Mouse (Mus musculus) neural tube, embryonic 11.5 days (tissue): Measurements from ENCODE around the gene Trpc4ap. TPM values are rescaled to one million over a fixed set of nuclear protein-coding genes. Genes with fewer than 3 reads are reported as not detected.

ENCODE experiments used
- ATAC-seq: fragments of 200-750 bp; cut with Nextera tagmentation; 2 replicates; pipeline ENCODE4 v1.8.0; 2017; ENCODE audit warnings: moderate number of reproducible peaks, mild to moderate bottlenecking, moderate TSS enrichment, moderate library complexity; ENCODE audit not compliant: insufficient read depth, low FRiP score, low TSS enrichment
- DNase-seq: peaks from one replicate; pipeline ENCODE4 v3.0.0-alpha.2; 2015; ENCODE audit warnings: low spot score
- H3K27ac ChIP-seq: fragments of 300-500 bp; sonication (generic); 2 replicates; pipeline ENCODE4 v1.5.1; 2014; ENCODE audit warnings: low read depth, mild to moderate bottlenecking, low read length
- H3K27me3 ChIP-seq: fragments of 300-500 bp; sonication (generic); 2 replicates; pipeline ENCODE4 v1.6.1; 2014; ENCODE audit warnings: mild to moderate bottlenecking, low read length, mixed read lengths; ENCODE audit not compliant: control insufficient read depth, insufficient read depth
- H3K36me3 ChIP-seq: fragments of 300-500 bp; sonication (generic); 2 replicates; pipeline ENCODE4 v1.6.1; 2014; ENCODE audit warnings: mild to moderate bottlenecking, low read length, moderate library complexity, mixed read lengths; ENCODE audit not compliant: control insufficient read depth, insufficient read depth
- H3K4me1 ChIP-seq: fragments of 300-500 bp; sonication (generic); 2 replicates; pipeline ENCODE4 v1.6.1; 2014; ENCODE audit warnings: low read length, mixed read lengths; ENCODE audit not compliant: control insufficient read depth, insufficient read depth
- H3K4me2 ChIP-seq: fragments of 300-500 bp; sonication (generic); 2 replicates; pipeline ENCODE4 v1.6.1; 2014; ENCODE audit warnings: low read depth, mild to moderate bottlenecking, moderate library complexity
- H3K4me3 ChIP-seq: fragments of 300-500 bp; sonication (generic); 2 replicates; pipeline ENCODE4 v1.5.1; 2014; ENCODE audit warnings: low read depth, low read length
- H3K9ac ChIP-seq: fragments of 300-500 bp; sonication (generic); 2 replicates; pipeline ENCODE4 v1.6.1; 2014; ENCODE audit warnings: mild to moderate bottlenecking, low read length
- H3K9me3 ChIP-seq: fragments of 300-500 bp; sonication (generic); 2 replicates; pipeline ENCODE4 v1.6.1; 2016; ENCODE audit warnings: low read length; ENCODE audit not compliant: control insufficient read depth
- WGBS: fragments of 180-500 bp; shearing (Covaris S2); extraction: QIAGEN DNeasy Blood & Tissue Kit; methylation state at CpG from one replicate; pipeline ENCODE4 v1.1.7; 2014; 5-methylcytosine and 5-hydroxymethylcytosine counted together
- polyA plus RNA-seq: library from polyadenylated mRNA; unstranded; fragments of >200 nt; fragmentation: Nextera tagmentation; extraction: Ambion mirVana; gene quantifications from 2 replicates; pipeline ENCODE4 v1.2.1, GENCODE M21; 2014

Gene Trpc4ap
- polyA plus RNA-seq, 1 experiment from 2014 or later = 166 TPM

DNA sequence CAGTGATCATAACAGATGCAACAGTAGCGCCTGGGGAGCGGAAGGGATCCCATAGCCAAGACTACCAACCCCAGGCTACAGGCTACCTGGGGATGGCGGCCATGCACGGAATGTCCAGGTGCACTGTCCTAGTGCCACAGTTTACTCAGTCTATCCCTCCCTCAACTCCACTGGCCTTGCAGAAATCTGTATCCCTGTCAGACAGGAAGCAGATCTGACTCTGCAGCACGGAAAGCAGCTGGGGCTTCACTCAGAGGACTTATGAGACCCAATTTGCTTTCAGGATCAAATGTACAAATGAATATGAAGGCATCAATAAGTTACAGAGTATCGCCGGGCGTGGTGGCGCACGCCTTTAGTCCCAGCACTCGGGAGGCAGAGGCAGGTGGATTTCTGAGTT, 4.4 kb downstream of the Trpc4ap start:
- Histone ChIP-seq H3K27ac (no peak overlapping the region), H3K27me3 (no peaks in the 10 kb centered on the region), H3K9ac (no peak overlapping the region), H3K4me3 (no peak overlapping the region), H3K4me2 (no peak overlapping the region), H3K9me3 (no peaks in the 10 kb centered on the region), H3K4me1 (peaks cover 9% of the 10 kb centered on the region), H3K36me3 (no peaks in the 10 kb centered on the region; the same call in 1 of the 2 replicates)
- 96% methylated on average over 11 of the region's 11 CpGs for WGBS
- DNase-seq (no peak), ATAC-seq (no peak)

DNA sequence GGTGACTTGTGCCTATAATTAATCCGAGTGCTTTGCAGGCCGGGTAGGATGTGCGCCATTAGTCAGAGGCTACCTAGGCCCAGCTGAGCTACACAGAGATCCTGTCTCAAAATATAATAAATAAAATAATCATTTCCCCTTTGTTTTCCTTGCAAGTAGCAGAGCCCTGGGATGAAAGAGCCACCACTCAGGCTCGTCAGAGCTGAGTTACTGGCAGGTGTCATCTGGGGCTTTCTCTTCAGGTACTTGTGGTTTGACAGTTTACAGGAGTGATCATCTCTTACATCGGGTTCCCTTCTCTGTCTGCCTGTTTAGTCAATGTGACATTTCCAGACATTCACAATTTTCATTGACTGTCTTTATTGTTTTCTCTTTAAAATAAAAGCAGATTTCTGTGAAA, 5.6 kb downstream of the Trpc4ap start:
- no peak overlapping the region for H3K4me2 ChIP-seq
- DNase-seq (no peak), ATAC-seq (no peak)
- H3K9me3 ChIP-seq = no peaks in the 10 kb centered on the region
- H3K4me1 ChIP-seq = peaks cover 9% of the 10 kb centered on the region
- H3K27ac ChIP-seq = no peak overlapping the region
- WGBS = 86% methylated on average over 5 of the region's 5 CpGs
- H3K4me3 ChIP-seq = no peak overlapping the region
- H3K9ac ChIP-seq = no peak overlapping the region
- H3K27me3 ChIP-seq = no peaks in the 10 kb centered on the region
- no peaks in the 10 kb centered on the region; the same call in 1 of the 2 replicates for H3K36me3 ChIP-seq

DNA sequence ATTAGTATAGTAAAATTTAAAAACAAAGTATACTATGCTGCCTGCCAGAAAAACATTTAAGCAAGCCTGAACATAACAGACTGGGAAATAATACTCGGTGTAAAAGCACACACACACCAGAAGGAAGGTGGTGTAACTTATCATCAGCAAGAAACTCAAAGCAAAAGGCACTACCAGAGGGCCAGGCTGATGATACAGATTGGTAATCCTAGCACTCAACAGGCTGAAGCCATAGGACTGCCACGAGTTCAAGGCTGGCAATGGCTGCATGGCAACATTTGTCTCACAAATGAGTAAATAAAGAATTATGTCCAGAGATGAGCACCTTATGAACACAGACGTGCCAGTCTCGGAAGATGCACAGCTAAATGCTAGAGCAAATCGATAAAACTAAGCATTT, 8.4 kb downstream of the Trpc4ap start:
- Histone ChIP-seq H3K9ac (no peak overlapping the region), H3K4me3 (no peak overlapping the region), H3K4me2 (no peak overlapping the region), H3K9me3 (no peaks in the 10 kb centered on the region), H3K36me3 (no peaks in the 10 kb centered on the region; the same call in 1 of the 2 replicates), H3K27ac (no peak overlapping the region), H3K27me3 (no peaks in the 10 kb centered on the region), H3K4me1 (no peaks in the 10 kb centered on the region)
- no peak for DNase-seq
- no peak for ATAC-seq
- WGBS = 95% methylated on average over 5 of the region's 5 CpGs

DNA sequence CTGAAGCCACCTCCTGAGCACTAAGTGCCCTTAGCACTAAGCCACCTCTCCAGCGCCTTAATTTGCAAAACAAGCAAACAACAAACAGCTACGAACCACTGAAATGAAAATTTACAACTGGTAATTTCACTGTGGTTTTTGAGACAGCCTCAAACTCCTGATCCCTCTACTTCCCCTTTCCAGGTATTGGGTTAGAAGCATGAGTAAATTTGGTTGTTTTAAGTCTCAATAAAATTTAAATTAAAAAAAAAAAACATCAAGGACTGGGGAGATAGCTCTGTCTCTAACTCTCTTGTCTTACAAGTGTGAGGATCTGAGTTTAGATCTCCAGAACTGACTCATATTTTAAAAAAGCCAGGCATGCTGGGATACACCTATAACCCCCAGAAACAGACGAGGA, 9.0 kb downstream of the Trpc4ap start:
- no peak overlapping the region for H3K4me3 ChIP-seq
- DNase-seq = no peak
- no peak overlapping the region for H3K4me2 ChIP-seq
- ATAC-seq = no peak
- no peaks in the 10 kb centered on the region for H3K27me3 ChIP-seq
- 50% methylated on average over 3 of the region's 3 CpGs for WGBS
- H3K9ac ChIP-seq = no peak overlapping the region
- no peaks in the 10 kb centered on the region; the same call in 1 of the 2 replicates for H3K36me3 ChIP-seq
- no peaks in the 10 kb centered on the region for H3K4me1 ChIP-seq
- no peak overlapping the region for H3K27ac ChIP-seq
- no peaks in the 10 kb centered on the region for H3K9me3 ChIP-seq

DNA sequence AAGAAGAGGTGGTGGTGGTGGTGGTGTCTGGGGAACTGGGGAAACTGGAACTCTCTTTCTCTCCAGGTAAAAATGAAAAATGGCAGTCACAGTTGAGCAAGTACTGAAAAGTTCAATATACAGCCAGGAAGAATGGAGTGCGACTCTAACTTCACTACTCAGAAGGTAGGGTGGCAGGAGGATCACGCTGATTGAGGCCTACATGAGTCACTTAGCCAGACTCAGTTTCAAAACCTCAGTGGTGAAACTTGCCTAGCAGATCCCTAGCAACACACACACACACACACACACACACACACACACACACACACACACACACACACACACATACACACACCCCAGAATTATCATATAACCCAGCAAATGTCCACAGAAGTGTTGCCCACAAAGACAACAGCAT, 10.3 kb downstream of the Trpc4ap start:
- Histone ChIP-seq H3K4me3 (no peak overlapping the region), H3K36me3 (no peaks in the 10 kb centered on the region), H3K4me2 (no peak overlapping the region), H3K9ac (no peak overlapping the region), H3K4me1 (no peaks in the 10 kb centered on the region), H3K27ac (no peak overlapping the region), H3K9me3 (no peaks in the 10 kb centered on the region), H3K27me3 (no peaks in the 10 kb centered on the region)
- DNase-seq (no peak), ATAC-seq (no peak)
- 88% methylated on average over 2 of the region's 2 CpGs for WGBS

DNA sequence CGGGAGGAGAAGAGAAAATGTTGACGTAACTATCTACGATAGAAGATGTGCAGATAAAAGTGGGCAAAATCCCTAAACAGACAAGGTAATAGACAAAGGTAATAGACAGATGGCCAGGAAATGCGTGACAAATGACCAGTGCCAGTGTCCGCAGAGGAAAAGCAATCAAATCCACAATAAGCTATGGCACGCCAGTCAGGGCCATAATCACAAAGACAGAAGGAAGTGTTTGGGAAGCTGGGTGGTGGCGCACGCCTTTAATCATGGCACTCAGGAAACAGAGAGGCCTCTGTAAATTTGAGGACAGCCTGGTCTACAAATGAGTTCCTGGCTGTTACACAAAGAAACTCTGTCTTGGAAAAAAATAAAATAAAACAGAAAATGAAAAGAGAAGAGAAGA, 11.0 kb downstream of the Trpc4ap start:
- Histone ChIP-seq H3K4me2 (no peak overlapping the region), H3K36me3 (no peaks in the 10 kb centered on the region), H3K9me3 (no peaks in the 10 kb centered on the region), H3K9ac (no peak overlapping the region), H3K4me3 (no peak overlapping the region), H3K4me1 (no peaks in the 10 kb centered on the region), H3K27me3 (no peaks in the 10 kb centered on the region), H3K27ac (no peak overlapping the region)
- 61% methylated on average over 8 of the region's 8 CpGs for WGBS
- DNase-seq (no peak), ATAC-seq (no peak)

DNA sequence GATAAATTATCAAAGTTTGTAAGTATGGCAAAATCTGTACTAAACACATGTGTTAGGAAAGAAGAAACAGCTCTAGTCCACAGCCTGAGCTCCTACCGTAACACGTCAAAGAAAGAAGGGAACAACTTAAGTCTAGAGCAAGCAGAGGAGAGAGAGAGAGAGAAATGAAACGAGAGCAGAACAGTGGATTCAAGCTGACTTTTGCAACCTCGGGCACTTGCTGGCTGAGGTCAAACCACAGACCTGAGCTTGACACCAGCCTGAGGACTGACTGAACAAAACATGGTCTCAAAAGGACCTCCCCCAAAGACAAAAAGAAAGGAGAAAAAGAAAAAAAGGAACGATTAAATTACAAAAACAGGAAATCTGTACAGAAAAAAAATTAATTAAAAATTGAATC, 11.6 kb downstream of the Trpc4ap start:
- no peak overlapping the region for H3K4me2 ChIP-seq
- WGBS = 73% methylated on average over 5 of the region's 5 CpGs
- H3K4me1 ChIP-seq = no peaks in the 10 kb centered on the region
- no peak overlapping the region for H3K4me3 ChIP-seq
- no peak for ATAC-seq
- no peak for DNase-seq
- no peaks in the 10 kb centered on the region for H3K36me3 ChIP-seq
- no peaks in the 10 kb centered on the region for H3K9me3 ChIP-seq
- no peaks in the 10 kb centered on the region for H3K27me3 ChIP-seq
- H3K27ac ChIP-seq = no peak overlapping the region
- no peak overlapping the region for H3K9ac ChIP-seq

DNA sequence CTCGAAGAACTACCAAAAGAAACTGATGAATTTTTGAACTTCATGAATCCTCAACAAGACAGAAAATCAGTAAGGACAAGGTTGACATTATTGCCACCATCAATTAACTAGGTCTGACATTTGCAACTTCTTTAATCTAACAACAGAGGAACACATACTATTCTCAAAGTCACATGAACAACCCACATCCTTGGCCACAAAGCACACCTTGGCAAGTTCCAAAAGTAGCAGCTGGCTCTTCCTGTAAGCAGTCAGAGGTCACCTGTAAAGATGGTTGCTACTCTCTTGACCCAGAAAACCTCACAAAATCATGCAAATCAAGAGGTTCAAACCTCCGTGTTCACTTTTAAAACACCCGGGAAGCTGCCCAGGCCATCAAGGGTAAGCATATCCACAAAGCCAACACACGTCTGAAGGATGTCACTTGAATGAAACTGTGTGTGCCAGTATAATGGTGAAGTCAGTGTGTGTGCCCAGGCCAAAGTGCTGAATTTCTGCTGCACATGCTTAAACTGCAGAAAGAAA, 12.5 kb downstream of the Trpc4ap start:
- no peaks in the 10 kb centered on the region for H3K9me3 ChIP-seq
- H3K27me3 ChIP-seq = no peaks in the 10 kb centered on the region
- H3K4me3 ChIP-seq = no peak overlapping the region
- no peak overlapping the region for H3K27ac ChIP-seq
- DNase-seq = no peak
- WGBS = 88% methylated on average over 4 of the region's 4 CpGs
- H3K4me2 ChIP-seq = no peak overlapping the region
- no peak overlapping the region for H3K9ac ChIP-seq
- H3K36me3 ChIP-seq = no peaks in the 10 kb centered on the region
- no peak for ATAC-seq
- no peaks in the 10 kb centered on the region for H3K4me1 ChIP-seq

DNA sequence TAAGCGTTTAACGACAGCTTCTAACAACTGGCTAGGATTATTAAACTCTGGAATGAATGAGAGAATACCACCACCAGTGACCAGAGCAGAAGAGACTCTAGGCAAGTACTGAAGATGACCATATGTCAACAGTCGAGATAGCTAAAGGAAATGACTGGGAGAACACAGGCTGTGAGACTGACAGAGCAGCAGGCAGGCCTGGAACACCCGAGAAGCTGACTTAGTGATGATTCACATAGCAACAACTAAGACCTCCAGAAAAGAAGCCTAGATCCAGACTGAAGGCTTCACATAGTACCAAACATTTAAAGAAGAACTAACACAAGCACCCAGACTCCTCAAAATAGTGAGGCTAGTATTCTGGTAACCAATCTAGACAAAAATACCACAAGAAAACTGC, 17.1 kb downstream of the Trpc4ap start:
- ATAC-seq (no peak), DNase-seq (no peak)
- Histone ChIP-seq H3K27me3 (no peaks in the 10 kb centered on the region), H3K4me1 (no peaks in the 10 kb centered on the region), H3K27ac (no peak overlapping the region), H3K4me3 (no peak overlapping the region), H3K9ac (no peak overlapping the region), H3K4me2 (no peak overlapping the region), H3K36me3 (no peaks in the 10 kb centered on the region), H3K9me3 (no peaks in the 10 kb centered on the region)
- WGBS = 74% methylated on average over 4 of the region's 4 CpGs
